ENCODE assay signal across 12 mouse cellular contexts in the genomic region with DNA sequence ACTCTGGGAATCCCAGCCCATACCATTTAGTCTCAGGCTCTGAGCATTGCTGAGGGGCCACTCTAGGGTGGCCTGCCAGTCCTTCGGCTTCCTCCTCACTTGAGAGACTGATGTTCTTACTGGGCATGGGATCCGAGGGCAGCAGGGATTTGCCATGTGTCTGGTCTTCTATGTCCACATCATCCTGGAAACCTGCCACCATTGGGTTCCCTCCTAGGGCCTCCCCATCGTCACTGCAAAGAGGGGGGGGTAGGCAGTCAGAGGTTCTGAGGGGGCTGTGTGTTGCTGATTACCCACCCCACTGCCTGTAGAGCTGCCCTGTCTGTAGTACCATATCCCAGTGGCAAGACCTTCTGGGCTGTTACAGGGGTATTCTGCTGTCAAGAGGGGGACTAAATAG. TPM values are rescaled to one million over a fixed set of nuclear protein-coding genes. Genes with fewer than 3 reads are reported as not detected.
"Had no signal": no experiment of that assay in that cellular context is flagged by ENCODE, and none has a peak within 500 bp of the region (broad histone marks: within the 10 kb centered on the region; RNA-seq: fewer than 3 reads in every experiment).

No protein-coding gene starts in this region.

- DNase-seq: kidney, adult 8-10 months; kidney, postnatal 25 days; lung, embryonic 14.5 days; lung, postnatal 10 days; lung, postnatal 4 days; midbrain, embryonic 14.5 days; right cerebral cortex, adult 18-20 months; right cerebral cortex, postnatal 4 days; spleen, adult 18-20 months; thymus, adult 18-20 months; thymus, postnatal 25 days had no signal

RNA-seq across cellular contexts. Expression of gene Ajm1, which starts 4.0 kb away (rescaled TPM):
- total RNA-seq: megakaryocyte, adult 5-6 weeks had no signal
